Mouse (Mus musculus) fibroblast of lung, adult 2 months (primary cell): ENCODE measurements around the gene Galnt16.
A peak's percentile ranks its signal among the peaks of the same experiment; 100 is the strongest.

Experiments
- DNase-seq: peaks from one replicate; pipeline ENCODE4 v3.0.0-alpha.2; 2011; ENCODE audit warnings: low read depth

Gene Galnt16

GRCm38 (mm10) chr12:80668391-80668790 lies 150.3 kb downstream of the Galnt16 start:
- no peak for DNase-seq

GRCm38 (mm10) chr12:80673170-80673569 lies 155.1 kb downstream of the Galnt16 start:
- peak; percentile 27 for DNase-seq
